Mouse (Mus musculus) liver, embryonic 14 days (tissue): ENCODE data around the gene Rgp1. TPM values are rescaled to one million over a fixed set of nuclear protein-coding genes. Genes with fewer than 3 reads are reported as not detected.

Experiments used
- polyA plus RNA-seq: library from polyadenylated mRNA; depleted of rRNA; stranded (reverse); fragments of >200 nt; gene quantifications from 2 replicates; pipeline ENCODE4 v1.2.3, GENCODE M21; 2012; rRNA removed

The Rgp1 gene
- 13.7 and 16.2 TPM in 2 replicates for polyA plus RNA-seq

DNA sequence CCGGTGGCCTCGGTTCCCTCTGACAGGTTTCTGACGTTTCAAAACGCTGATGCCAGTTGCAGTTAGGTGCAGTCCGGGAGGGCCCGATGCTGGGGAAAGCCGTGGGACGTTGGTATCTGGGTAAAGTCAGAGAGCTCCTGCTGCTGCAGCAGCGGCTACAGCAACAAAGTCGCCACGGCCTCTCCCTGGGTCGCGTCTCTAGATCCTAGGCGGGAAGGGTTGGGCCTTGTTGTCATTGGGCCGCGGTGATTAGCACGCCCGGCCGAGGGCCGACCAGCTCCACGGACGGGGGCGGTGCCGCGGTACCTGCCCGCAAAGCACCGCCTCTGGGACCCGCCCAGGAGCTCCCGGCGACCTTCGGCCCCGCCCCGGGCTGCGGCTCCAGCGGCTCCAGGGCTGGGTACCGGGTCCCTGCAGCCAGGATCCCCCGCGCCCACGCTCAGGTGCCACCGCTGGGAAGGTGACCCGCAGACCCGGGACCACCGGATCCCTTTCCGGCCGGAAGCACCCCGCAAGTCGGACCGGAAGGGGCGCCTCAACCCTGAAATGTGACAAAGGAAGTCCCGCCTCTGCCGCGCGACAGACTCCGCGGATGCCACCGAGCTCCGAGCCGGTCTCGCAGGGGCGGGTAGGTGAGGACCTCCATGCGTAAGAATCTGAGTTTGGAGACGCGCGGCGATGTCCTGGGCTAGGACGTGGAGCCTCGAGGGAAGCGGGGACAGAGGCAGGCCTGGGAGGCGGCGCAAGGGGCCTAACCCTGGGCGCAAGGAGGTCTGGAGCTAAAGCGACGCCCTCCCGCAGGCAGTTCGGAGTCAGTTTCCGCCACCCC is at the start of gene Rgp1, which contains the start of gene Gba2:
TSS of gene Rgp1 (plus strand) at position 340 of the 829 bp plus-strand sequence.
TSS of gene Gba2 (minus strand) at position 498 of the 829 bp plus-strand sequence.

GRCm38 (mm10) chr4:43561997-43562768 is 16.3 kb upstream of the Rgp1 start, which contains the start of the genes Creb3 and Tln1:
Gene Creb3, plus strand, starts transcription at chr4:43562332.
Gene Tln1, minus strand, starts transcription at chr4:43562691.

DNA sequence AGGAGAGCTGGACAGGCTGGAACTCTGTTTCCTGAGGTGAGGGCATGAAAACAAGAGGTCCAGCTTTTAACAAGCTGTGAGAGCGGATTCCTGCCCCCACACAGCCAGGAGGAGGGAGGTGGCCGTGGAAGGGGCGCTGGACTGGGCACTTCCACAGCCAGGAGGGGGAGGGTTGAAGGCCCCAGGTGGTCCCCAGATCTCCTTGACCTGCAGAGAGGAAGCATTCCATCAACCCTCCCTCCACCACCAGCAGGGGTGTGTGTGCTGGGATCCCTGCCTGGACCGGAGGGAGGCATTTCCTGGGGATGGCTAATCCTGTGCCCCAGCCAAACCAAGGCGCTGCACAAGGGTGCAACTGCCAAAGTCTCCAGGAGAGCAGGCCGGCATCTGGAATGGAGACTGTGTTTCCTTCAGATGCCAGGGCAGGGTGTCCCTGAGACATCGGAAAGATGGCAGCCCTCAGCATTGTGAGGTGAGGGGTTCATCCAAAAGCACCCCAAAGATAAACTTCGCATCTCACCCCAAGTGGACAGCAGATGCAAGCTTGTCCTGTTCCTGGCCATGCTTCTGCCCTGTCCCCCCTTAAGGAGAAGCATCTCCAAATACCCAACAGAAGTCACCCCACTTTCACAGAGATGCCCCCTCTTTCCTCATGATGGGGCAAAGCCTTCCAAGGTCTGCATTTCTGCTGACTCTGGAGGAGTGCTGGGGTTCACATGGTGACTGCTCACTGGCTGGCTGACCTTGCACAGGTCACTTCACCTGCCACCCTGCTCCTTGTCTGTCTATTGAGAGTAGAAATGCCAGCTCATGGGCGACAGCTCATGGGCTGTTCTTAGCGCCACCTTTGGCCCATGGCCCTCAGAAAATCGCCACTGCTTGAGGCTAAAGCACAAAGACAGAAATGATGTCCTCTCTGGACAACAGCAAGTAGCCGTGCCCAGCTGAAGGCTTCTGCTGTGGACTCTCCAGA is 6.2 kb downstream of the Rgp1 start, which contains the start of gene Msmp:
TSS of gene Msmp (minus strand) at position 51 of the 973 bp plus-strand sequence.

GRCm38 (mm10) chr4:43631046-43631955 is 52.8 kb downstream of the Rgp1 start, which contains the start of gene Npr2:
Gene Npr2, plus strand, starts transcription at chr4:43631935.

Other genes with a start within 250 kb of the Rgp1 start
- gene Rusc2, start 196.7 kb upstream of the Rgp1 start, polyA plus RNA-seq = 0.39 and 0.45 TPM in 2 replicates
- 0.02 TPM in 1 of 2 replicates, not detected in the other for gene Fam166b, start 149.6 kb upstream of the Rgp1 start, polyA plus RNA-seq
- 2.4 and 2.7 TPM in 2 replicates for gene Tesk1, start 136.8 kb upstream of the Rgp1 start, polyA plus RNA-seq
- gene Cd72, start 124.1 kb upstream of the Rgp1 start, polyA plus RNA-seq = 0.20 and 0.38 TPM in 2 replicates
- 0.06 TPM in 1 of 2 replicates, not detected in the other for gene Sit1, start 95.0 kb upstream of the Rgp1 start, polyA plus RNA-seq
- gene Ccdc107, start 85.8 kb upstream of the Rgp1 start, polyA plus RNA-seq = 32.7 and 38.7 TPM in 2 replicates
- gene Arhgef39, start 79.0 kb upstream of the Rgp1 start, polyA plus RNA-seq = 33.9 and 38.3 TPM in 2 replicates
- 0.53 and 0.58 TPM in 2 replicates for gene Car9, start 71.7 kb upstream of the Rgp1 start, polyA plus RNA-seq
- 9.7 and 20.6 TPM in 2 replicates for gene Tpm2, start 55.0 kb upstream of the Rgp1 start, polyA plus RNA-seq
- 10.3 and 12.2 TPM in 2 replicates for gene Creb3, start 16.4 kb upstream of the Rgp1 start, polyA plus RNA-seq
- 27.3 and 31.5 TPM in 2 replicates for gene Tln1, start 16.0 kb upstream of the Rgp1 start, polyA plus RNA-seq
- gene Gba2, start 158 bp downstream of the Rgp1 start, polyA plus RNA-seq = 11.1 and 12.8 TPM in 2 replicates
- gene Msmp, start 5.8 kb downstream of the Rgp1 start, polyA plus RNA-seq = not detected in 2 replicates
- gene Npr2, start 53.2 kb downstream of the Rgp1 start, polyA plus RNA-seq = 1.5 and 1.9 TPM in 2 replicates
- gene Spag8, start 74.9 kb downstream of the Rgp1 start, polyA plus RNA-seq = 0.12 and 0.27 TPM in 2 replicates
- gene Hint2, start 77.8 kb downstream of the Rgp1 start, polyA plus RNA-seq = 28.3 and 30.4 TPM in 2 replicates
- 0.18 and 0.26 TPM in 2 replicates for gene Tmem8b, start 90.3 kb downstream of the Rgp1 start, polyA plus RNA-seq
- gene Fam221b, start 90.4 kb downstream of the Rgp1 start, polyA plus RNA-seq = 0.02 TPM in 2 replicates
- gene Olfr70, start 122.1 kb downstream of the Rgp1 start, polyA plus RNA-seq = not detected in 2 replicates
- not detected in 2 replicates for gene Olfr71, start 131.5 kb downstream of the Rgp1 start, polyA plus RNA-seq
- gene Hrct1, start 148.5 kb downstream of the Rgp1 start, polyA plus RNA-seq = 0.07 and 0.10 TPM in 2 replicates
- gene Spaar, start 151.3 kb downstream of the Rgp1 start, polyA plus RNA-seq = 0.01 and 0.02 TPM in 2 replicates
- gene Olfr159, start 192.3 kb downstream of the Rgp1 start, polyA plus RNA-seq = not detected in 2 replicates
- gene Olfr156, start 245.2 kb downstream of the Rgp1 start, polyA plus RNA-seq = not detected in 2 replicates